Mouse (Mus musculus) E14TG2a.4 (cell line): ENCODE results near the gene Scarb1.

ENCODE experiments used
- CTCF ChIP-seq: conservative IDR thresholded peaks from 2 replicates; pipeline ENCODE4 v1.5.1; 2014; ENCODE audit warnings: low read length
- NANOG ChIP-seq: IDR thresholded peaks from 2 replicates; pipeline ENCODE4 v1.6.1; 2014; ENCODE audit warnings: borderline replicate concordance, low read length, mixed read lengths

- TF ChIP-seq CTCF, result no peak
- TF ChIP-seq NANOG, result no peak
Observed at GRCm38 (mm10) chr5:125316771-125317170, 24.1 kb downstream of the Scarb1 start.
